Mouse (Mus musculus): Measurements from ENCODE around the gene Col19a1.

DNA sequence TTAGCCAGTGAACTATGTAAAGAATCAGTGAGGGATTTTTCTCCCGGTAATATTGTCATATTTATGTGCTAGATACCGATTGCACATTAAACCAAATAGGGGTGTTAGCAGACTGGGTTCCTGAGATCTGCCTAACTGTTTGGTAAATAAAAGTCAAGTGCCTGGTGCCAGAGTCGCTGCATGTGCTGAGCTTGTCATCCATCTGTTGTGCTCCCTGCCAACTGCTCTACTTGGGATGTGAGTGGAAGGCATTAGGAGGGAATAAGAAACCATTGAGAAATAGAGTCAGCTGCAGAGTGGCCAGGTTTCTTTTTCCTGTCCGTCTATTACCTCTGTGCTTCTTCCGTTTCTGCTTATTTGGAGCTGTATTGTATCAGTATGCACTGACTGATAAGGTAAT lies 71.9 kb downstream of the Col19a1 start:
- TF ChIP-seq POLR2A (IDR thresholded peaks at IDR 0.05; ENCODE audit: borderline replicate concordance, extremely low read depth, low read depth, low read length) (no peak), CTCF (IDR thresholded peaks at IDR 0.05; ENCODE audit: insufficient read depth, low read length) (no peak)

Data from lung, adult 2 months (tissue).